Mouse (Mus musculus) heart, adult 2 months (tissue): ENCODE results near the gene Csf3r. TPM values are rescaled to one million over a fixed set of nuclear protein-coding genes. Genes with fewer than 3 reads are reported as not detected.

Experiments used
- DNase-seq, 2 experiments: peaks; one replicate each; pipeline ENCODE4 v3.0.0; 2021
- H3K27ac ChIP-seq: fragments of 200-600 bp; 2 replicates; pipeline ENCODE4 v1.8.1; 2022
- H3K27me3 ChIP-seq: fragments of 200-500 bp; 2 replicates; pipeline ENCODE4 v1.6.1; 2012; ENCODE audit warnings: mild to moderate bottlenecking, low read length, inconsistent platforms, mixed read lengths; ENCODE audit not compliant: control insufficient read depth, insufficient read depth
- H3K36me3 ChIP-seq: fragments of 200-500 bp; 2 replicates; pipeline ENCODE4 v1.6.1; 2012; ENCODE audit warnings: low read length, inconsistent platforms; ENCODE audit not compliant: control insufficient read depth, insufficient read depth
- H3K4me1 ChIP-seq: fragments of 200-500 bp; 2 replicates; pipeline ENCODE4 v1.6.1; 2011; ENCODE audit warnings: low read length; ENCODE audit not compliant: control insufficient read depth, insufficient read depth
- H3K4me3 ChIP-seq: fragments of 200-600 bp; 2 replicates; pipeline ENCODE4 v1.8.1; 2022
- H3K79me2 ChIP-seq: fragments of 200-500 bp; replicated peaks from 2 replicates; pipeline ENCODE4 v1.6.1; 2012; ENCODE audit warnings: mild to moderate bottlenecking, inconsistent platforms, low read length, moderate library complexity, mixed read lengths; ENCODE audit not compliant: control insufficient read depth, insufficient read depth
- H3K9ac ChIP-seq: fragments of 200-500 bp; 2 replicates; pipeline ENCODE4 v1.6.1; 2012; ENCODE audit warnings: low read depth, mild to moderate bottlenecking, control low read depth, inconsistent platforms, low read length, mixed read lengths
- CTCF ChIP-seq: fragments of 200-600 bp; IDR thresholded peaks from 2 replicates; pipeline ENCODE4 v1.8.1; 2022; ENCODE audit warnings: antibody characterized with exemption, mild to moderate bottlenecking, moderate library complexity
- EP300 ChIP-seq: fragments of 200-500 bp; IDR thresholded peaks from 2 replicates; pipeline ENCODE4 v1.6.1; 2011; ENCODE audit warnings: low read depth, low read length, control low read depth; ENCODE audit not compliant: insufficient read depth
- POLR2A ChIP-seq: fragments of 200-500 bp; IDR thresholded peaks from 2 replicates; pipeline ENCODE4 v1.6.1; 2011; ENCODE audit warnings: mild to moderate bottlenecking, low read depth, low read length, control low read depth; ENCODE audit not compliant: insufficient read depth
- WGBS: fragments of 180-500 bp; shearing (Covaris S2); methylation state at CpG from one replicate; pipeline ENCODE4 v1.1.7; 2018; 5-methylcytosine and 5-hydroxymethylcytosine counted together
- intact Hi-C: fragments of 180-260 bp; cut with DNase I; formaldehyde crosslinking; loops from one replicate; pipeline ENCODE4 v1.15.1; 2025
- polyA plus RNA-seq: library from polyadenylated mRNA; depleted of rRNA; stranded (reverse); fragments of >200 nt; gene quantifications from 2 replicates; pipeline ENCODE4 v1.2.3, GENCODE M21; 2012
- total RNA-seq, 2 experiments: library from RNA; stranded (reverse); gene quantifications; 2 replicates each; pipeline ENCODE4 v1.2.3; 2021

Gene Csf3r
- total and polyA plus RNA-seq, 3 experiments = 1.6 to 9.0 (median 1.8) TPM

GRCm38 (mm10) chr4:126058997-126059362 lies 34.6 kb downstream of the Csf3r start:
- DNase-seq = no peak
- H3K27ac ChIP-seq = no peak overlapping the region
- intact Hi-C loops = no loop called here
- WGBS = 49% methylated on average over 9 of the region's 9 CpGs
- H3K4me1 ChIP-seq = peaks cover 2% of the 10 kb centered on the region; the same call in 1 of the 2 replicates
- no peaks in the 10 kb centered on the region for H3K79me2 ChIP-seq
- H3K36me3 ChIP-seq = no peaks in the 10 kb centered on the region
- H3K27me3 ChIP-seq = no peaks in the 10 kb centered on the region
- peak overlapping the region; percentile 62; the same call in 1 of the 2 replicates for H3K4me3 ChIP-seq
- TF ChIP-seq EP300 (no peak), POLR2A (no peak)
- no peak overlapping the region; the same call in 1 of the 2 replicates for H3K9ac ChIP-seq

GRCm38 (mm10) chr4:126062856-126063255 lies 38.5 kb downstream of the Csf3r start:
- DNase-seq = no peak
- intact Hi-C loops = no loop called here
- Histone ChIP-seq H3K4me1 (peaks cover 2% of the 10 kb centered on the region), H3K9ac (no peak overlapping the region), H3K4me3 (no peak overlapping the region), H3K27me3 (no peaks in the 10 kb centered on the region), H3K27ac (no peak overlapping the region), H3K79me2 (no peaks in the 10 kb centered on the region), H3K36me3 (no peaks in the 10 kb centered on the region)
- TF ChIP-seq CTCF = peak; percentile 59
- no peak for TF ChIP-seq POLR2A
- WGBS = 57% methylated on average over 1 of the region's 1 CpGs

- H3K36me3 ChIP-seq = no peaks in the 10 kb centered on the region
- peaks cover 1% of the 10 kb centered on the region for H3K4me1 ChIP-seq
- WGBS = 83% methylated on average over 7 of the region's 7 CpGs
- no peaks in the 10 kb centered on the region for H3K79me2 ChIP-seq
- intact Hi-C loops = no loop called here
- H3K4me3 ChIP-seq = no peak overlapping the region
- no peaks in the 10 kb centered on the region for H3K27me3 ChIP-seq
- DNase-seq = peak in 1 of 2 experiments; percentile 30
- no peak for TF ChIP-seq POLR2A
- no peak for TF ChIP-seq EP300
- TF ChIP-seq CTCF = no peak
- no peak overlapping the region for H3K9ac ChIP-seq
- H3K27ac ChIP-seq = no peak overlapping the region
These were observed 40.9 kb downstream of the Csf3r start for GRCm38 (mm10) chr4:126065241-126065640.

- TF ChIP-seq POLR2A (no peak), CTCF (no peak), EP300 (no peak)
- DNase-seq = peak in 1 of 2 experiments; percentile 65
- 41% methylated on average over 15 of the region's 15 CpGs for WGBS
- Histone ChIP-seq H3K4me1 (peaks cover 1% of the 10 kb centered on the region), H3K4me3 (no peak overlapping the region), H3K27ac (no peak overlapping the region), H3K9ac (no peak overlapping the region), H3K36me3 (no peaks in the 10 kb centered on the region), H3K79me2 (no peaks in the 10 kb centered on the region), H3K27me3 (no peaks in the 10 kb centered on the region)
- intact Hi-C loops = no loop called here
These were observed 43.2 kb downstream of the Csf3r start for GRCm38 (mm10) chr4:126067401-126068077.

GRCm38 (mm10) chr4:126068842-126069241 lies 44.5 kb downstream of the Csf3r start:
- Histone ChIP-seq H3K27ac (no peak overlapping the region), H3K79me2 (no peaks in the 10 kb centered on the region), H3K27me3 (no peaks in the 10 kb centered on the region), H3K4me3 (no peak overlapping the region), H3K9ac (no peak overlapping the region), H3K36me3 (no peaks in the 10 kb centered on the region), H3K4me1 (peaks cover 1% of the 10 kb centered on the region)
- 81% methylated on average over 6 of the region's 6 CpGs for WGBS
- DNase-seq = no peak
- TF ChIP-seq EP300 = no peak
- no peak for TF ChIP-seq CTCF
- TF ChIP-seq POLR2A = no peak
- intact Hi-C loops = no loop called here

GRCm38 (mm10) chr4:126077833-126078232 lies 53.5 kb downstream of the Csf3r start:
- Histone ChIP-seq H3K9ac (no peak overlapping the region), H3K36me3 (no peaks in the 10 kb centered on the region), H3K4me1 (no peaks in the 10 kb centered on the region), H3K27ac (no peak overlapping the region), H3K27me3 (no peaks in the 10 kb centered on the region), H3K79me2 (no peaks in the 10 kb centered on the region), H3K4me3 (no peak overlapping the region)
- 61% methylated on average over 6 of the region's 6 CpGs for WGBS
- intact Hi-C loops = no loop called here
- TF ChIP-seq CTCF (no peak), EP300 (no peak), POLR2A (no peak)
- DNase-seq = no peak
